Mouse (Mus musculus) lung, postnatal 0 days (tissue): ENCODE measurements around the gene Ptcra. TPM values are rescaled to one million over a fixed set of nuclear protein-coding genes. Genes with fewer than 3 reads are reported as not detected.

ENCODE experiments used
- ATAC-seq: fragments of 200-750 bp; cut with Nextera tagmentation; 2 replicates; pipeline ENCODE4 v1.8.0; 2017; ENCODE audit warnings: moderate library complexity
- DNase-seq: peaks from one replicate; pipeline ENCODE4 v3.0.0-alpha.2; 2016; ENCODE audit warnings: low spot score
- H3K27ac ChIP-seq: fragments of 300-500 bp; sonication (generic); 2 replicates; pipeline ENCODE4 v1.5.1; 2014; ENCODE audit warnings: antibody characterized with exemption, mild to moderate bottlenecking, low read length, mixed read lengths
- H3K27me3 ChIP-seq: fragments of 300-500 bp; sonication (generic); replicated peaks from 2 replicates; pipeline ENCODE4 v1.6.1; 2014; ENCODE audit warnings: low read length, mixed read lengths; ENCODE audit not compliant: insufficient read depth
- H3K36me3 ChIP-seq: fragments of 300-500 bp; sonication (generic); 2 replicates; pipeline ENCODE4 v1.6.1; 2014; ENCODE audit warnings: low read length, mixed read lengths; ENCODE audit not compliant: insufficient read depth
- H3K4me1 ChIP-seq: fragments of 300-500 bp; sonication (generic); 2 replicates; pipeline ENCODE4 v1.6.1; 2014; ENCODE audit warnings: antibody characterized with exemption, low read depth, low read length, mixed read lengths; ENCODE audit not compliant: insufficient read depth
- H3K4me2 ChIP-seq: fragments of 300-500 bp; sonication (generic); replicated peaks from 2 replicates; pipeline ENCODE4 v1.6.1; 2014; ENCODE audit warnings: low read depth, mild to moderate bottlenecking, low read length, moderate library complexity, mixed read lengths
- H3K4me3 ChIP-seq: fragments of 300-500 bp; sonication (generic); 2 replicates; pipeline ENCODE4 v1.5.1; 2014; ENCODE audit warnings: low read depth, low read length
- H3K9ac ChIP-seq: fragments of 300-500 bp; sonication (generic); replicated peaks from 2 replicates; pipeline ENCODE4 v1.6.1; 2014; ENCODE audit warnings: low read depth, mild to moderate bottlenecking
- H3K9me3 ChIP-seq: fragments of 300-500 bp; sonication (generic); 2 replicates; pipeline ENCODE4 v1.6.1; 2016; ENCODE audit warnings: low read length, mixed read lengths
- CTCF ChIP-seq: IDR thresholded peaks from 2 replicates; pipeline ENCODE4 v1.5.1; 2016; ENCODE audit warnings: antibody characterized with exemption, mild to moderate bottlenecking
- EP300 ChIP-seq: IDR thresholded peaks from 2 replicates; pipeline ENCODE4 v1.6.1; 2016; ENCODE audit warnings: antibody characterized with exemption, mild to moderate bottlenecking, control low read depth
- WGBS: fragments of 180-500 bp; shearing (Covaris S2); extraction: QIAGEN DNeasy Blood & Tissue Kit; methylation state at CpG from one replicate; pipeline ENCODE4 v1.1.7; 2014; 5-methylcytosine and 5-hydroxymethylcytosine counted together
- polyA plus RNA-seq: library from polyadenylated mRNA; unstranded; fragments of >200 nt; fragmentation: Nextera tagmentation; extraction: Ambion mirVana; gene quantifications from 2 replicates; pipeline ENCODE4 v1.2.1, GENCODE M21; 2015

The Ptcra gene
- 0.14 TPM in 1 of 2 replicates, not detected in the other for polyA plus RNA-seq

GRCm38 (mm10) chr17:46763544-46763943 is at the start of gene Ptcra:
Gene Ptcra (minus strand): TSS chr17:46763712.
- Histone ChIP-seq H3K4me3 (no peak within 1 kb of the TSS), H3K4me1 (no peaks in the 10 kb centered on the region), H3K27ac (no peak within 1 kb of the TSS), H3K9ac (no peak within 1 kb of the TSS), H3K9me3 (no peaks in the 10 kb centered on the region), H3K27me3 (no peaks in the 10 kb centered on the region), H3K4me2 (no peak within 1 kb of the TSS), H3K36me3 (no peaks in the 10 kb centered on the region)
- no peak for TF ChIP-seq CTCF
- ATAC-seq: no peak
- no peak for DNase-seq
- 59% methylated on average over 2 of the region's 2 CpGs for WGBS

- Histone ChIP-seq H3K27ac (no peak overlapping the region), H3K4me3 (no peak overlapping the region), H3K36me3 (peaks cover 29% of the 10 kb centered on the region), H3K27me3 (no peaks in the 10 kb centered on the region), H3K4me1 (no peaks in the 10 kb centered on the region), H3K9ac (no peak overlapping the region), H3K9me3 (no peaks in the 10 kb centered on the region), H3K4me2 (no peak overlapping the region)
- ATAC-seq (no peak), DNase-seq (no peak)
- TF ChIP-seq CTCF (no peak), EP300 (no peak)
- WGBS: 96% methylated on average over 1 of the region's 1 CpGs
Measured at GRCm38 (mm10) chr17:46812442-46812841, 48.9 kb upstream of the Ptcra start.

- H3K4me1 ChIP-seq: no peaks in the 10 kb centered on the region
- DNase-seq: no peak
- no peak overlapping the region for H3K4me3 ChIP-seq
- no peaks in the 10 kb centered on the region for H3K27me3 ChIP-seq
- TF ChIP-seq CTCF: no peak
- no peak for TF ChIP-seq EP300
- H3K9ac ChIP-seq: no peak overlapping the region
- peaks cover 45% of the 10 kb centered on the region for H3K36me3 ChIP-seq
- no peak for ATAC-seq
- no peak overlapping the region for H3K27ac ChIP-seq
- H3K4me2 ChIP-seq: no peak overlapping the region
- WGBS: 87% methylated on average over 3 of the region's 3 CpGs
- H3K9me3 ChIP-seq: no peaks in the 10 kb centered on the region
Measured at GRCm38 (mm10) chr17:46810672-46811071, 47.2 kb upstream of the Ptcra start.

GRCm38 (mm10) chr17:46809131-46809830 is 45.8 kb upstream of the Ptcra start:
- Histone ChIP-seq H3K9me3 (no peaks in the 10 kb centered on the region), H3K9ac (no peak overlapping the region), H3K27ac (no peak overlapping the region), H3K27me3 (no peaks in the 10 kb centered on the region), H3K36me3 (peaks cover 48% of the 10 kb centered on the region), H3K4me3 (no peak overlapping the region), H3K4me2 (no peak overlapping the region), H3K4me1 (no peaks in the 10 kb centered on the region)
- 81% methylated on average over 6 of the region's 6 CpGs for WGBS
- ATAC-seq (no peak), DNase-seq (no peak)
- TF ChIP-seq CTCF (no peak), EP300 (no peak)

GRCm38 (mm10) chr17:46808376-46808775 is 44.9 kb upstream of the Ptcra start:
- ATAC-seq (no peak), DNase-seq (no peak)
- Histone ChIP-seq H3K27ac (no peak overlapping the region), H3K4me3 (no peak overlapping the region), H3K4me1 (no peaks in the 10 kb centered on the region), H3K27me3 (no peaks in the 10 kb centered on the region), H3K36me3 (peaks cover 43% of the 10 kb centered on the region), H3K9ac (no peak overlapping the region), H3K4me2 (no peak overlapping the region), H3K9me3 (no peaks in the 10 kb centered on the region)
- WGBS: 89% methylated on average over 10 of the region's 10 CpGs
- TF ChIP-seq CTCF: no peak
- TF ChIP-seq EP300: no peak

- Histone ChIP-seq H3K9me3 (no peaks in the 10 kb centered on the region), H3K27me3 (no peaks in the 10 kb centered on the region), H3K36me3 (peaks cover 27% of the 10 kb centered on the region), H3K9ac (no peak overlapping the region), H3K4me3 (no peak overlapping the region), H3K27ac (no peak overlapping the region), H3K4me2 (no peak overlapping the region), H3K4me1 (no peaks in the 10 kb centered on the region)
- ATAC-seq: no peak
- TF ChIP-seq CTCF (no peak), EP300 (no peak)
- DNase-seq: no peak
- WGBS: 86% methylated on average over 6 of the region's 6 CpGs
Measured at GRCm38 (mm10) chr17:46801761-46802160, 38.2 kb upstream of the Ptcra start.
